In the genomic region with DNA sequence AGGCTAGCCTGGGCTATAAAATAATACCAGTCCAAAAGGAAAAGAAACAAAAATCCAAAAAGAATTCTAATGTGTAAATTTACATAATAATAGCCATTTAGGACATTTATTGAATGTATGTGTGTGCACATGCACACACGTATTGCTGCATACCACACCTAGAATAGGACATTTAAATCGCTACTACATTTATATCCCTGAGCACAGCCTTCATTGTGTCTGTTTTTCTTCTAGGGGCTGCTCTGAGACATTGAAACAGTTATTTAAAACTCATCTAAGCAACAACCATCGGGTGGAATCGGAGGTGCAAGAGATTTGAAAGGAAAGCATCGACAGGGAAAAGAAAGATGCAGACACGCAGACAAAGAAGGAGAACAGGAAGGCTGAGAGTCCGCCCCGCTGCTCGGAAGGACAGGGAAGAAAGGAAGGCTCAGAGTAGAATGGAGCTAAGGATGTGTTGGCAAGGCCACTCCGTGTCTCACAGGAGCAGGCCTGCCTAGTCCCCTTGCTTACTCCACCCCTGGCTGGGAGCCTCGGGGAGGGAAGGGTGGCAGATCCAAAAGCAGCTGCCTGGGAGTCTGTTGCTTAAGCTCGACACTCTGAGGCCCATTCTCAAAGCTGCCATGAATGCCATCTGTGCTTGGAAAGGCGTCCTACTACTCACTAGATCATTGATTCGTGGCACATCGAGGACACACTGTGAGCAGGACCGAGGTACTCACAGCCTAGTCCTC, we compare ENCODE assay signal across 13 mouse cellular contexts. TPM values are rescaled to one million over a fixed set of nuclear protein-coding genes. Genes with fewer than 3 reads are reported as not detected.
DNase-seq lines count a peak whose midpoint lies in the region; ATAC-seq lines count a peak whose summit lies in the region.
"Had no signal": no experiment of that assay in that cellular context is flagged by ENCODE, and none has a peak within 500 bp of the region (broad histone marks: within the 10 kb centered on the region; RNA-seq: fewer than 3 reads in every experiment).

No protein-coding gene starts in this region.

- 25% methylated on average over 16 of the region's 16 CpGs for WGBS in forebrain, embryonic 14.5 days
- WGBS in midbrain, embryonic 16.5 days, result 47% methylated on average over 16 of the region's 16 CpGs
- WGBS in liver, embryonic 12.5 days (ENCODE audit: insufficient replicate concordance), result 69% methylated on average over 16 of the region's 16 CpGs

- no peak overlapping the region for H3K4me2 ChIP-seq in forebrain, embryonic 14.5 days (ENCODE audit: low read length)
- H3K4me2 ChIP-seq in midbrain, embryonic 16.5 days (ENCODE audit: low read length), result no peak overlapping the region
- H3K4me2 ChIP-seq in liver, embryonic 12.5 days, result no peak overlapping the region
- H3K4me2 ChIP-seq: limb, embryonic 13.5 days had no signal

- no peaks in the 10 kb centered on the region for H3K4me1 ChIP-seq in forebrain, embryonic 14.5 days (ENCODE audit: control insufficient read depth, insufficient read depth, low read length)
- no peaks in the 10 kb centered on the region for H3K4me1 ChIP-seq in midbrain, embryonic 16.5 days (ENCODE audit: control insufficient read depth, insufficient read depth, low read length)
- peaks cover 13% of the 10 kb centered on the region; the same call in 1 of the 2 replicates for H3K4me1 ChIP-seq in liver, embryonic 12.5 days

- H3K4me3 ChIP-seq in forebrain, embryonic 14.5 days (ENCODE audit: low read depth, low read length), result no peak overlapping the region
- no peak overlapping the region for H3K4me3 ChIP-seq in midbrain, embryonic 16.5 days (ENCODE audit: low read depth, low read length)
- no peak overlapping the region for H3K4me3 ChIP-seq in liver, embryonic 12.5 days
- H3K4me3 ChIP-seq: limb, embryonic 13.5 days; megakaryocyte, embryonic 14.5 days had no signal

- peak; percentile 23 for DNase-seq in gastrocnemius, postnatal 10 days
- DNase-seq in gastrocnemius, adult 18-20 months (ENCODE audit: low spot score), result no peak
- DNase-seq in forebrain, embryonic 14.5 days (ENCODE audit: low spot score), result peak; percentile 83
- peak; percentile 39 to 42 for DNase-seq in layer of hippocampus, adult 8-10 months (ENCODE audit: low spot score in 2 of 2)
- no peak for DNase-seq in kidney, postnatal 4 days
- no peak for DNase-seq in urinary bladder, adult 18-20 months (ENCODE audit: low spot score in 2 of 2)
- DNase-seq: cerebellum, adult 18-20 months; thymus, adult 18-20 months had no signal

- H3K36me3 ChIP-seq in forebrain, embryonic 14.5 days (ENCODE audit: control insufficient read depth, insufficient read depth, low read length), result no peaks in the 10 kb centered on the region
- H3K36me3 ChIP-seq in midbrain, embryonic 16.5 days (ENCODE audit: control insufficient read depth, insufficient read depth, low read length), result no peaks in the 10 kb centered on the region
- no peaks in the 10 kb centered on the region for H3K36me3 ChIP-seq in liver, embryonic 12.5 days
- H3K36me3 ChIP-seq: limb, embryonic 13.5 days had no signal

- no peaks in the 10 kb centered on the region for H3K27me3 ChIP-seq in forebrain, embryonic 14.5 days (replicated peaks; ENCODE audit: control insufficient read depth, insufficient read depth, low read length)
- H3K27me3 ChIP-seq in midbrain, embryonic 16.5 days (ENCODE audit: control insufficient read depth, insufficient read depth, low read depth, low read length), result no peaks in the 10 kb centered on the region
- no peaks in the 10 kb centered on the region; the same call in 1 of the 2 replicates for H3K27me3 ChIP-seq in liver, embryonic 12.5 days (replicated peaks)
- H3K27me3 ChIP-seq: limb, embryonic 13.5 days had no signal

- peak; percentile 97 for ATAC-seq in forebrain, embryonic 14.5 days
- peak; percentile 64; the same call in 1 of the 2 replicates for ATAC-seq in midbrain, embryonic 16.5 days
- ATAC-seq in liver, embryonic 12.5 days, result no peak
- ATAC-seq: CD4-positive, CD25-positive, alpha-beta regulatory T cell, adult 4 months had no signal

- no peaks in the 10 kb centered on the region for H3K9me3 ChIP-seq in forebrain, embryonic 14.5 days (replicated peaks; ENCODE audit: control insufficient read depth, low read length)
- no peaks in the 10 kb centered on the region for H3K9me3 ChIP-seq in midbrain, embryonic 16.5 days (replicated peaks; ENCODE audit: control insufficient read depth, low read length, poor library complexity, severe bottlenecking)
- no peaks in the 10 kb centered on the region for H3K9me3 ChIP-seq in liver, embryonic 12.5 days (replicated peaks)
- H3K9me3 ChIP-seq: limb, embryonic 13.5 days; megakaryocyte, embryonic 14.5 days had no signal

- H3K27ac ChIP-seq in forebrain, embryonic 14.5 days (ENCODE audit: low read depth, low read length), result peak overlapping the region; percentile 83
- H3K27ac ChIP-seq in midbrain, embryonic 16.5 days (ENCODE audit: low read length), result peak overlapping the region; percentile 39; the same call in 1 of the 2 replicates
- no peak overlapping the region for H3K27ac ChIP-seq in liver, embryonic 12.5 days
- H3K27ac ChIP-seq: limb, embryonic 13.5 days had no signal

- H3K9ac ChIP-seq in forebrain, embryonic 14.5 days (ENCODE audit: low read length), result peak overlapping the region; percentile 25; the same call in 1 of the 2 replicates
- H3K9ac ChIP-seq in midbrain, embryonic 16.5 days (ENCODE audit: low read depth, low read length), result peak overlapping the region; percentile 4; the same call in 1 of the 2 replicates
- H3K9ac ChIP-seq in liver, embryonic 12.5 days, result no peak overlapping the region
- H3K9ac ChIP-seq: limb, embryonic 13.5 days had no signal

RNA-seq across cellular contexts. Expression of gene Jmy, which starts 11.0 kb away (rescaled TPM):
- total RNA-seq in gastrocnemius, postnatal 10 days (2021), result 10 to 100 TPM; 20.9 to 22.9 TPM
- 10 to 100 TPM; 26.4 to 30.7 TPM for total RNA-seq in gastrocnemius, adult 18-20 months (2021)
- 7.2 and 9.3 TPM in 2 replicates for polyA plus RNA-seq in forebrain, embryonic 14.5 days (2014; fragmentation: Nextera tagmentation; extraction: Ambion mirVana)
- 10 to 100 TPM; 34.4 to 39.6 (median 37.0) TPM for total RNA-seq in layer of hippocampus, adult 8-10 months (2022)
- 3.2 and 3.5 TPM in 2 replicates for polyA plus RNA-seq in midbrain, embryonic 16.5 days (2015; fragmentation: Nextera tagmentation; extraction: Ambion mirVana)
- polyA plus RNA-seq in liver, embryonic 12.5 days (2016; fragmentation: Nextera tagmentation; extraction: Ambion mirVana), result 6.7 and 8.9 TPM in 2 replicates

Comparison
In these comparisons a context has a peak if more than half of its experiments do, and no peak if none do; other contexts are left out.
1. DNase-seq: peak in gastrocnemius, postnatal 10 days (single experiment), forebrain, embryonic 14.5 days (single experiment) and layer of hippocampus, adult 8-10 months (2 of 2); none in gastrocnemius, adult 18-20 months (single experiment), kidney, postnatal 4 days (0 of 2) and urinary bladder, adult 18-20 months (0 of 2).